Mouse (Mus musculus): ENCODE measurements around the gene Grxcr1.

Gene Grxcr1

DNA sequence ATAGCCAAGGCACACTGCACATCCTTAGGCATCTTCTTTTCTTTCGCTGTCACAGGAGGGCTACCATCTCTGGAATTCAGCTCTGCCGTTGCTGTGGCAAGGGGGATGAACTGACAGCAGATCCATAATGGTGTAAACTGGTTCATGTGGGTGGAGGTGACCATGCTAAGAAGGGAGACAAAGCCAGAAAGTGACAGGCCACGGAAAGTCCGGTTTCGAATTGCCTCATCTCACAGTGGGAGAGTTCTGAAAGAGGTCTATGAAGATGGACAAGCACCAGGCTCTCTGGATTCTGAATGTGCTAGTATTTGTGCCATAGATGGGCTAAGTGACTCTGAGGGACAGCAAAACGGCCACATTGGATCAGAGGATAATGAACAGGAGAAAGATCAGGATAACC lies at the start of gene Grxcr1:
TSS of gene Grxcr1 (plus strand) at position 92 of the 400 bp plus-strand sequence.
- DNase-seq (ENCODE audit: low spot score), result no peak

DNA sequence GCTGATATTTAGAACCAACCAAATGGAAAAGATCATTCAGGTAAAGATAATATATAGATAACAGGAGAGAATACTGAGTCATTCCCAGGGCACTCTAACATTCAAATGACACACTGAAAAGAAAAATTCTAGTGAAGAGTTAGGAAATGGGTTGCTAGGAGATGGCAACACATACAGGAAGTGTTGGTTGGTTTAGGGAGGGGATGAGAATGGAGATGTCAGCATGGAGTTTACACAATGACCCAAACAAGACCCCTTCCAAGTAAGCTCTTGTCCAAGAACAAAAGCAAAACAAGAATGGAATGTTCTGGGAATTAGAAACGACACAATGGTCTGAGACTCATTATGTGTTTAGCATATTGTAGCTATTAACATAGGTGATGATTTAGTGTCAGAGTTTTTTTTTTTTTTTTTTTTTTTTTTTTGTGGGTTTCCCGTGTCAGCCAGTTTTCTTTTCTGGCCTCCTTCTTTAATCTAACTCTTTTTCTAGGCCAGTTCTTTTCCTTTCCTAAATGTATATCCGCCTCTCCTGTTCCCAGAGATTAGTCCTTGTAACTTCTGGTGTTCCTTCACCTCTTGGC lies 49.6 kb upstream of the Grxcr1 start:
- peak; percentile 4 for DNase-seq (ENCODE audit: low spot score)

DNA sequence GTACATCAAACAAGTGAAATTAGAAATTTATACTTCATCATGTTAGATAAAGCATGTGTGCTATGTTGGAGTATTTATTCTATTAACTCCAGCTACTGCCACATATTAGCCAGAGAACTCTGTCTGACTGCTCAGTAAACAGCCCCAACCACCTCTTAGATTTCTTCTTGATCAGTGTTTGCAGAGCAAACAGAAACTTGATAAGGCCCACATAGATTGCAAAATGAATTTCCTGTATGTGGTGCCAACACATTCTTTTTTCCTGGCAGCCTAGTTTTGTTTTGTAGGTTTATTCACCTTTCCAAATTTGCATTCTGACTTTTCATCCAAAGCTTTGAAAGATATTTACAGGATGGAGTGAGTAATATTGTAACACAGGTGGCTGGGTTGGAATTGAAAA lies 41.2 kb upstream of the Grxcr1 start:
- DNase-seq (ENCODE audit: low spot score), result no peak

DNA sequence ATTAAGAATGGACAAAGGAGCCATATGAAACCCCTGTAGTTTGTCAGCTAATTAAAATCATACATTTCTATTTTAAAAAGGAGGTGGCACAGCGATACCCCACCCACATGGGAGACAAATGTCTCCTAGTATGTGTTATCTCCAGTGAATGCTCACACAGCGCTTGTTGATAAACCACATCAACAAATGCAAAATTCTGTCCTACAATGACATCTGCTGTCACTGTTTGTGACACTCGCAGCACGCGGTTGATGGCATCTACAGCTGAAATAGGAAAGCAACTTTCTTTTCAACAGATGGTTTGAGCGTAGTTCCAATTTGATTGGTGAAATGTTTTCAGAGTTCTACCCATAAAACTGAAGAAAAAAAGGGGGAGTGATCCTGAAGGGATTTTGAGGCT lies 29.0 kb upstream of the Grxcr1 start:
- DNase-seq (ENCODE audit: low spot score), result no peak

DNA sequence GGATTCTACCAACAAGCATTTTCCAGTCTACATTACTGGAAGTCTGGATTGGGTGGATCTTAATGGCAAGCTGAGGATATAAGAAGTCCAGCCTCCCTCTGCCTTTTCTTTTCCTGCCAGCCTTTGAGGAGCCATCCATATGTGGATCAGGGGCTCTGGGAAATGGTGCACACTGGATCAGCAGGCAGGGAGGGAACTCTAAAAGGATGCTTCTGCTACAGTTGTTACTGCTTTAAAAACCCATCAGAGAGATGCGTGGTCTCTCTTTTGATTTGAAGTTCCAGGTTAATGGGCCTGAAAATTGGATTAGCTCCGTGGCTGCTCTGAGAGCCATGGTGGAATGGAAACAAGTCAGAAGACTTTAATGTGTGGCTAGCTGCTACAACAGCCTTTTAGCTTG lies 27.7 kb upstream of the Grxcr1 start:
- peak; percentile 36 for DNase-seq (ENCODE audit: low spot score)

DNA sequence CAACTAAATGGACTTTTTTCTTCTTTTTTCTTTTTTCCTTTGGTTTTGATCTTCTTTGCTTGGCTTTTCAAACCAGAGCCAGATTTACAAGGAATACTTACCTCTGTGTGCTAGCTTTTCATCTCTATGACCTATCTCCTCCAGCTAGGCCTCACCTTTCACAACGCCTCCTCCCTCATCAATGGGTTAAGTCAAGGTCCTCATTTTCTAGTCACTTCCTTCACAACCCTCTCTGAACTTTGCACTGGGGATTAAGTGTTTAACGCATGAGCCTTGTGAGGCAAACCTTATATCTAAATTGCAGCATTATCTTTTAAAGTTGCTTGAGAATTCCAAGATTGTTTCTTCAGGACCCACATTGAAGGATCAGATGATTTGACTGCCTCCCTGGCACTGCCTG lies 27.2 kb upstream of the Grxcr1 start:
- no peak for DNase-seq (ENCODE audit: low spot score)

DNA sequence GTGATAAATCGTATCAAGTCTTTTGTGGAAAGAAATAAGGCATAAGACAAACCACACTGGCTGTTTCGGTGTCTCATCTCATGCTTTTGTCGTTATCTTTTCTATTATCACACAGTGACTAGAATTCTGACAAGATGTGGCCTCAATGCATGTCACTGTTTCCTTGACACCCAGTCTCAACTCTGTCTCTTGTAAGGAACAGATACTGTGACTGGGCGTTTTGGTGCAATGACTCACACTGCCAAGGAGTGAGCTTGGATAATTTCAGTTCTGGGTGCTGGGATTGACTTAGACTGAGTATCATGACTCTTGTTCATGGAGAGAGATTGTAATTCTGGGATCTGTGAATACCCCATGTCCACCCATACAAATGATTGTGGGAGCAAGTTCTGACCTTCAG lies 24.6 kb upstream of the Grxcr1 start:
- DNase-seq (ENCODE audit: low spot score), result no peak

DNA sequence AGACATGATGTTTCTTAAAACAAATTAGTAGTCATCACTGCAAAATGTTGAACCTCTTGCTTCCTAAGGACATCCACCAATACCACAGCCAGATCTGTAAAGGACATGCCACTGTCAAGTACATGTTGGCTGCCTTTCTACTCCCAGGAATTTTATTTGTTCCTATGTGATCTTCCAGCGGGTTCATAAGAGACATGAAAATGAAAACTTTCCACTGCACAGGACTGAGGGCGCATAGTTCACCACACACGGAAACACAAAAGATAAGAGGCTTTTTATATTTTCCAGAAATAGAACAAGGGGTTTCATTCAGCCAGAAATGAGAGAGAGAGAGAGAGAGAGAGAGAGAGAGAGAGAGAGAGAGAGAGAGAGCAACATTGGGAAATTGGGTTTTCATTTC lies 20.1 kb upstream of the Grxcr1 start:
- DNase-seq (ENCODE audit: low spot score), result no peak

DNA sequence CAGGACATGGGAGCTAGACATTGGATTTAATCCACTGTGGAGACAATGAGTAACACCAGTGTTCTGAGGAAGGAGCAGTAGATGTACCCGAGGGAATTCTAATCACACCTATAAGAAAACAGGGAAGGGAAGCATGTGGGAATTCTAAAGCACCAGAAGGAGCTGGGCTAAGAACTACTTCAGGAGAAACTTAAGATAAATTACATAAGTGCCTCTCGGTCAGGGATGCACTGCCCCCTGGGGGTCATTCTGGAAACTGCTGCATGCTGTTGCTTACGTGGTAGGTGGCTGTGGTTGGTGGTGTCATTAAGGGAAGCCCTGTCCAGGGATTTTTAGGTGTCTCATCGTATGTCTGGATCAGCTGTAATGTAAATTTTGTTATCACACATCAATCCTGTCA lies 19.0 kb upstream of the Grxcr1 start:
- peak; percentile 83 for DNase-seq (ENCODE audit: low spot score)

DNA sequence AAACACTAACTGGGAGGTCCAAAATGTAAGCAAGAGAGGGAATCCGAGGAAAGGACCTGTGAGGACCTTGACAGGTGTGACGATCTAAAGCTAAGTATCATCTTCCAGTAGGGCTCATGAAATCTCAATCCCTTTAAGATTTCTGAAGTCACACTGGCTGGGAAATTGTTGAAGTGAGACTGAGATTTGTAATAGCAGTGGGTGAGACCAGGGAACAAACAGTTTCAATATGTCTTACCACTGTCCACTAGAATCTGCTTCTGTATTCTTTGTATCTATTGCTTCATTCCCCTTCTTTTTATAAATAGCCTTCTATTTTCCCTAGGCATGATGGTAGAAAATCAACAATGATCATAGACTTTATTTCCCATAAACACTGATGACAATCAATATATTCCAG lies 10.8 kb upstream of the Grxcr1 start:
- DNase-seq (ENCODE audit: low spot score), result no peak

DNA sequence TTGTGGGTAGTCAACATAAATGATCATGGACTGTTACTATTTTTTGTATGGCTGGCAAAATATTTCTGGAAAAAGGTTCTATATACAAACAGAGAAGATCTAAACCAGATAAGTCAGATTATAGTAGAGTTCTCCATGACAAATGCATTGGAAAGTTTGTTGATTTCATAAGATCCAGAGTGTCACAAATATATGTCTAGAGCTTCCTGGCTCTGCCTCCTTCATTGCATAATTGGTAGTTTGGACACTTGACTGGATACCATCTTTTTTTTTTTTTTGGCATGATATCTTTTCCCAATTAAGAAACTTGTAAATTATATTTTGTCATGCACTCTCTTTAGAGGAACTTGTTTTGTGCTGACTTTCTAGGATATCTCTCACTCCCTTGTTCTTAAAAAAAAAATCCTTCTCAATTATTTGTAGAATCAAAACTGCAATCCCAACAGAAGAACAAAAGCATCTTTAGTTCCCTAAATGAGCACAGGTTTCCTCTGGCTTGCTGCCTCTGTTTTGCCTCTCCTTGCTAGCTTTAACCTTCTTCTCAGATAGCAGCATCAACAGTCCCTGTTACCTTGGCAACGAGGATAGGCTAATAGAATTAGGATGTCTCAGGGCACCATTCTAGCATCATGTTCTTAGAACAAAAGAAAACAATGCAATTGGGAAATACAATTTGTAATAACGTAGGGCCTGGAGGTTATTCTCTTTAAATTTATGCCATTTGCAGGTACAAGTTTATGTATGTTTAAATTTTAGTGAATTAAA lies 4.8 kb upstream of the Grxcr1 start:
- peak; percentile 63 for DNase-seq (ENCODE audit: low spot score)

DNA sequence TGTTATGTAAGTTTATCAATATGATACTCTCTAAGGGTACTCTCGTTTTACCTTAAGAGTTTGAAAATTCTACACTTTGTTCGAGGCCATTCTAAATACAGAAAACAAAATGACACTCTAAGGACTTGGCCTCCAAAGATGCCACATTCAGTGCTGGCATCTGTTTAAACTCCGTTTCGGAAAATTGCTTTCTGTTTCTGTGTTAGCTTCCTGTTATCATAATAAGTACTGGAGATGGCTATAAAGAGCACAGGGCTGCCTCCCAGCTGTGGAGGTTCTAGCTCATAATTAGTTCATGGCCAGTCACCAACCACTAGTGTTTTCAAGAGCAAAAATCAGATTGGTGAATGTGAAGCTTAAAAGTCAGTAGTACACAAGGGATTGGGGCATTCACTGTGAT lies 4.2 kb upstream of the Grxcr1 start:
- DNase-seq (ENCODE audit: low spot score), result no peak

DNA sequence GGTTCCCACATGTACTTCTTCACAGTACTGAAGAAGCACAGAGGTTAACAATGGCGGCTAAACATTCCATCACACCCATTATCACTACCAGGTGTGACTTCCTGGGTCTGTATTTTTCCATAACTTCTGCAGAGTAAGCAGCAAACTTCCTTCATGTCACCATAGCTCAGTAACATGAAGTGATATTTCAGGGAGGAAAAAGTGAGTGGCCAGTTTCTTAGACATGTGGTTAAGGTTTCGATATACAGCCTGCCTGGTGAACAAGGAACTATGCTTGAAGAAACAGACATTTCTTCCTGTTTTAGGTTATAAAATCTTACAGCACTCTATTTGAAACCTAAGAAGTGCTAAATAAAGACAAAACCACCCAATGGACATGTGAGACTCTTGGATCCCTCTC lies 1.7 kb downstream of the Grxcr1 start:
- DNase-seq (ENCODE audit: low spot score), result no peak

DNA sequence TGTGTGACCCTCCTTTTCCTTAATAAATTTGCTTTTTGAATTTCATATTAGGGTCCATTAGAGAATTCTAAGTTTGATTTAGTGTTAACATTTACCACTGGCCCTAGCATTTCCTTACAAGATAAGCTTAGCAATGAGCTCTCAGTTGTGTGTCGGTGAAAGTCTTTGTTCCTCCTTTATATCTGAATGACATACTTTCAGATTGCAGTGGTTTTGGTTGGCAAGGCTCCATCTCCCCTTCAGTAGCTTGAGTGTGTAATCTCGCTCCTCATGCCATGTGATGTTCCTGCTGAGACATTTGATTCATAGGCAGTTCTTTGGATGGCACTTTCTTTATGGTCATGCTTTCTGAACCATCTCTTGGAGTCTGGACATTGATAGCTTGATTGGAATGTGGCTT lies 7.4 kb downstream of the Grxcr1 start:
- DNase-seq (ENCODE audit: low spot score), result no peak

DNA sequence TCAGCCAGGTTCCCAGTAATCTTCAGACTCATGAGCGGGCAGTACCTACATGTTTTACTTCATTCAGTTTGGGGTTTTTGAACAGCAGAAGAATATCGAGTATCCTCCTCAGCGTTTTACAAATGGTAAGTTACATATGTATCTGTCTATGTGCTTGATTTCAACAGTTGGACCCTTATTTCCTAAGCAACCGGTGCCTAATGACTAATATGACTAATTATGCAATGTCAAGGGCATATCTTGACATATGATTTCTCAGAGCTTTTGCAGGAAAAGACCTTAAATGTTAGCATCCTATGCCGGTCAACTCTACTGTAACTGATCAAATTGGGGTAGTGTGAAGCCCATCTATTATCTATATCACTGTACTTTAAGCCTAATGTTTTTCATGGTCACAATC lies 11.7 kb downstream of the Grxcr1 start:
- DNase-seq (ENCODE audit: low spot score), result no peak

DNA sequence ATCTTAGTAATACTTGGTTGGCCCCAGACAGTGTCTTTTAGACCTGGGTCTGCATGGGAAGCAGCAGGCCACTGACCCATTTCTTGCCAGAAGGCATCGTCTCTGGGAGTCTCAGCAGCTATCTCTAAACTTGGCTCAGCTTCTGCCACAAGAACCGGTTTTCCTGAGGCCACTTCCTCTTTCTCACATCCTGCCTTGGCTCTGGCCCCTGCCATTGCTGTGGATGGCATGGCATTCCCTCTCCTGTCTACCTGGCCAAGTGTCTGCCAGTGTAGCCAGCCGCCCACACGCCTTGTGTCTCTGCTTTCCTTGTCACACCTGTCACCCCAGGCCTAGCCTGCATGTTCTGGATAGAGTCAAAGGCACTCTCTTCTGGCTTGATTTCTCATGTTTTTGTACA lies 17.1 kb downstream of the Grxcr1 start:
- no peak for DNase-seq (ENCODE audit: low spot score)

DNA sequence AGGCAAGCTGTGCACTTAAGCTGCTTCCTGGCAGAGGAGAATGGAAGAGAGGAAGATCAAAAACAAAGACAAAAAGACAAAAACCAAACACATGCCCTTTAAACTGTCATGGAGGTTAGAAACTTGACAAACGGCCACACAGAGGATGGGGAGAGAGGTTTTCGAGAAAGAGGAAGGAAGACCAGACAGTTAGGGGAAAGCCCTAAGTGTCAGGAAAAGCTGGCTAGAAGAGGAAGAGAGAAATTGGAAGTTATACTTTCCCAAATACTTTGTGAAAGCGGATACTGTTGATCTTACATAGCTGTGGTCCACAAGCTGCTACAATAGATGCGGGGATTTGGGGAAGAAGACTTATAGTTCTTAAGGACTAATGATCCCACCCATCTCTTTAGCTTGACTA lies 17.9 kb downstream of the Grxcr1 start:
- no peak for DNase-seq (ENCODE audit: low spot score)

DNA sequence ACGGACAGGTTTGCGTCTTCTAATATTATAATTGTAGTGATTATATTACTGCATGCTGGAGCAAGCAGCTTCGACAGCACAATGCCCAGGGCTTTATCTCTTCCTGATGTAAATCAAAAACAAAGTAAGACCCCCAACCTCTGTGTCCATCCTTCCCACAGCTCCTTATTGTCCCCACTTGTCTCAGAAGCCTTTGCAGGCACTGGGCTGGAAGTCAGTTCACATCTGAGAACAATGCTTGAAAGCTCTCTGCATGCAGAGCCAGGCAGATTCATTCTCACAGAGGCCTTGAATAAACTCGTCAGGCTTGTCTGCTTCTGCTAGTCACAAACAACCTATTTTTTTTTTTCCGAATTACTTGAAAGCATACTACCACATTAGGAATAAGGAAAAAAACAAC lies 19.5 kb downstream of the Grxcr1 start:
- DNase-seq (ENCODE audit: low spot score), result peak; percentile 59

DNA sequence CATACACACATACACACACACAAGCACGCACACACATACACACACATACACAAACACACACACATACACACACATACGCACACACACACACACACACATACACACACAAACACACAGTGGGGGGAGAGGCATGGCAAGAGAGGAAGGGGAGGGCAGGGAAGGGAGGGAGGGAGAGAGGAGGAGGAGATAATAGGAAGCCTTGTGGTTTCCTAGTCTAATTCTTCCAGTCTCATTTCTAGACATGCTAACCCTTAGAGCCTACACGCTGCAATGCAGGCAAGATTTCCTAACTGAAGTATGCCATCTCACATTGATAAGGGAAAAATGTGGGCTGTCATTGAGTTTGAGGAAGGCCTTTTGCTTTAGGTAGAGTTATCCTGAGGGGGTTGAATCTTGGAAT lies 25.9 kb downstream of the Grxcr1 start:
- no peak for DNase-seq (ENCODE audit: low spot score)

DNA sequence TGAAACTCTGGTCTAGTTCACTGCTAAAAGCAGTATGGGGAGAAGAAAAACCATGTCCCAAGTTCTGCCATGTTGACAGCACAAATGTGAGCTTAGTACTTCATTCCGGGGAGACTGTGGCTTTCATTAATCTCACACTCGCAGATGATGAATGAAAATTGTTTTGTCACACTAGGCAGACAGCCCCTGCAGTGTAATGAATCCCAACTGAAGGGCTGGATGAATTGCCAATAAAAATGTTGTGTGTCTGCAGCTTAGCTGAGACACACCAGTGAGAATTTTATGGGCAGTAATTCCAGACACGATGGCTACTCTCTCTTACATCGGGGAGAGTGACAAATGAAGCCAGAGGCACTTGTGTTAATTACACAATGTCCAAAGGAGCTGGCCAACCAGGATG lies 37.1 kb downstream of the Grxcr1 start:
- no peak for DNase-seq (ENCODE audit: low spot score)

DNA sequence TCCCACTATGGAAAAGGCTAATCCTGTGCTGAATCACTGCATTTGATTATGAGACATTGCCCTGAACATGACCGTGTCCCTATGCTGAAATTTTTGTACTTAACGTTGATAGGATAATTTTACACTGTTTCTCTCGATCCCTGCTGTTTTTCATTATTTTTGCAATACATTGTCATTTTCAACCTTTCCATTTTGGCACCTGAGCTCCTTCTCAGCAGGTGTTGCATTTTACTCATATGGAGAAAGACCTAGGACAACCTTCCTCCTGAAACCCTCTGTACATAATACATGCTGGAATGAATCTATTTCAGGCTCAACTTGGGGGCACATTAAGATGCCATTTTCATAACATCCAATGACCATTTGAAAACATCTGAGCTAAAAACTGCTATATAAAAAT lies 38.7 kb downstream of the Grxcr1 start:
- no peak for DNase-seq (ENCODE audit: low spot score)

DNA sequence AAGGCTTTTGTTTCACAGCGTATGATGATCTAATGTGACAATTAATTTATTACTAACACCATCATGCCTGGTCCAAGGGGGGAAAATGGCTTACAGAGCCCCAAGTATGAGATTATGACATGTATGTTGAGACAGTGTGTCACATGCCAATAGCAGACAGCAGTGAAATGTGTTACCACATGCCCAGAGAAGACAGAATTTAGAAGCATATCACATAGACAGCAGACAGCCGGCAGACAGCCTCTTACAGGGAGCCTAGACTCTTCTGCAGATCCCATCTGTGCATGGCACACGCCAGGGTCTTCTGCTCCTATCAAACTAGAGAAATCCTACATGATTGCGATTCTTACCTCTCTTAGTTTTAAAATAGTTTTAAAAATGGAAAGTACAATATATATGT lies 40.2 kb downstream of the Grxcr1 start:
- DNase-seq (ENCODE audit: low spot score), result no peak

DNA sequence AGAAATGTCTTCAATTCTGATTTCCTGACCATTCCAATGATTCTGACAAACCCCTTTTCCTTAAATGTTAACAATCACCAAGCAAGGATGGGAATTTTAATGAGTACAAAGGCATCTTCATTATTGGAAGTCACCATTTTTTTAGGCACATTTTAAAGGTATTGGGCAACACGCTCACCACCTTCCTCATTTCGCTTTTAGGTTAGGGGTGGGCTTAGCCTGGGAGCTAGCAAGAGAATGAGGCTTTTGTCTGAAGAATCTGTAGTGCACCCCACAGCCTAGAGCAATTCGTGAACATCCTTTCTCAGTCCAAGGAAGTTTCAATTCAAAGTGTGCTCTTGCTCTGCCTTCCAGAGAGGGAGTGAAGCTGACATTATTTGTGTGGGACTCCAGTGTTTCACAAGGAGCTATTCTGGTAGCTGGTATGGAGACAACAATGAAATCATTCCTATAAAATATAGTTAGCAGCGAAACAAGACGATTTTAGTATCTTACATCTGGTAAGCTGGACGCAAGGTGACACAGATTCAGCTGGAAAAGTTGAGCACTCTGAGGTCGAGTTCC lies 55.0 kb downstream of the Grxcr1 start:
- DNase-seq (ENCODE audit: low spot score), result no peak

DNA sequence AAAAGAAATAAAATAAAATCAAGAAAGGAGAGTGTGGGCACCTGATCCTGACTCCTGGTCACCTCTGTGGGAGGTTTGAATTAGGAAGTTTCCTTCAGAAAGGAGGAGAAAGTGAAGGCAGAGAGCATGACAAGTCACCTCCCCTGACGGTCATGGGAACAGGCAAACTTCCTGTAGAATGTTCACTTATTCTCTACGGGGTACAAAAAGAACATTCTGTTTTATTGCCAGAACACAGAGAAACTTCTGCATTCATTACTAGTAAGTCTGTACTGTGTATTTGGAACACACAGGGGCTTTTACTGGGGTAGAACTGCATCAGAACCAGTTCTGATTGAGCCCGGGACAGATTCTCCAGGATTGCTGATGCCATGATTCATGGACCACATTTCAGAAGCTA lies 55.5 kb downstream of the Grxcr1 start:
- DNase-seq (ENCODE audit: low spot score), result no peak
